Mouse (Mus musculus): ENCODE data around the gene Svopl. TPM values are rescaled to one million over a fixed set of nuclear protein-coding genes. Genes with fewer than 3 reads are reported as not detected.

The Svopl gene
- total and polyA plus RNA-seq, 3 experiments = not detected

- Histone ChIP-seq H3K36me3 (ENCODE audit: control insufficient read depth in 1 of 2, insufficient read depth in 2 of 2, low read length in 2 of 2) (no peaks in the 10 kb centered on the region), H3K27ac (ENCODE audit: control insufficient read depth, low read depth, low read length) (no peak overlapping the region), H3K79me2 (ENCODE audit: control insufficient read depth, insufficient read depth, low read length, poor library complexity) (no peaks in the 10 kb centered on the region), H3K9ac (ENCODE audit: control insufficient read depth, low read depth, low read length, poor library complexity, severe bottlenecking) (no peak overlapping the region), H3K4me1 (ENCODE audit: control insufficient read depth in 1 of 2, insufficient read depth in 2 of 2, low read length in 2 of 2) (no peaks in the 10 kb centered on the region), H3K9me3 (replicated peaks; ENCODE audit: insufficient read depth, low read length) (no peaks in the 10 kb centered on the region), H3K4me3 (ENCODE audit: control insufficient read depth in 1 of 2, insufficient read depth in 1 of 2, low read depth in 2 of 2, low read length in 2 of 2) (no peak overlapping the region), H3K27me3 (ENCODE audit: control insufficient read depth in 1 of 2, insufficient read depth in 2 of 2, low read length in 2 of 2) (no peaks in the 10 kb centered on the region)
- DNase-seq (ENCODE audit: low read depth, low spot score) = no peak
- TF ChIP-seq RCOR1 (IDR thresholded peaks at IDR 0.05; ENCODE audit: low read depth, low read length) (no peak), RAD21 (IDR thresholded peaks at IDR 0.05; ENCODE audit: low read depth, low read length) (no peak), MAX (IDR thresholded peaks at IDR 0.05; ENCODE audit: low read length) (no peak), GATA1 (IDR thresholded peaks at IDR 0.05; ENCODE audit: low read depth, low read length) (no peak), ZNF384 (IDR thresholded peaks at IDR 0.05; ENCODE audit: low read depth, low read length) (no peak), HCFC1 (IDR thresholded peaks at IDR 0.05; ENCODE audit: low read depth, low read length) (no peak), ETS1 (IDR thresholded peaks at IDR 0.05; ENCODE audit: low read depth, low read length) (no peak), ZC3H11A (IDR thresholded peaks at IDR 0.05; ENCODE audit: low read depth, low read length) (no peak), ZKSCAN1 (IDR thresholded peaks at IDR 0.05; ENCODE audit: low read depth, low read length) (no peak), BHLHE40 (IDR thresholded peaks at IDR 0.05; ENCODE audit: borderline replicate concordance, low read depth, low read length) (no peak)
These were observed 45.7 kb upstream of the Svopl start for GRCm38 (mm10) chr6:38092539-38092938.

GRCm38 (mm10) chr6:38087242-38088026, 40.6 kb upstream of the Svopl start:
- DNase-seq (ENCODE audit: low read depth, low spot score) = no peak
- no peaks in the 10 kb centered on the region for H3K36me3 ChIP-seq (ENCODE audit: control insufficient read depth in 1 of 2, insufficient read depth in 2 of 2, low read length in 2 of 2)
- no peaks in the 10 kb centered on the region for H3K79me2 ChIP-seq (ENCODE audit: control insufficient read depth, insufficient read depth, low read length, poor library complexity)
- no peaks in the 10 kb centered on the region for H3K9me3 ChIP-seq (replicated peaks; ENCODE audit: insufficient read depth, low read length)
- TF ChIP-seq SIN3A (IDR thresholded peaks at IDR 0.05; ENCODE audit: low read length) = no peak
- no peak for TF ChIP-seq ZC3H11A (IDR thresholded peaks at IDR 0.05; ENCODE audit: low read depth, low read length)
- no peak for TF ChIP-seq ZMIZ1 (IDR thresholded peaks at IDR 0.05; ENCODE audit: low read depth, low read length)
- no peak for TF ChIP-seq ETS1 (IDR thresholded peaks at IDR 0.05; ENCODE audit: low read depth, low read length)
- no peak for TF ChIP-seq MAX (IDR thresholded peaks at IDR 0.05; ENCODE audit: low read length)
- no peak for TF ChIP-seq MAFK (IDR thresholded peaks at IDR 0.05; ENCODE audit: borderline replicate concordance, low read depth, low read length)
- no peak for TF ChIP-seq POLR2AphosphoS2 (IDR thresholded peaks at IDR 0.05; ENCODE audit: low read length)
- no peak for TF ChIP-seq ZKSCAN1 (IDR thresholded peaks at IDR 0.05; ENCODE audit: low read depth, low read length)
- H3K4me1 ChIP-seq (ENCODE audit: control insufficient read depth in 1 of 2, insufficient read depth in 2 of 2, low read length in 2 of 2) = no peaks in the 10 kb centered on the region
- H3K4me3 ChIP-seq (ENCODE audit: control insufficient read depth in 1 of 2, insufficient read depth in 1 of 2, low read depth in 2 of 2, low read length in 2 of 2) = no peak overlapping the region
- no peak overlapping the region for H3K9ac ChIP-seq (ENCODE audit: control insufficient read depth, low read depth, low read length, poor library complexity, severe bottlenecking)
- H3K27ac ChIP-seq (ENCODE audit: control insufficient read depth, low read depth, low read length) = no peak overlapping the region
- no peaks in the 10 kb centered on the region for H3K27me3 ChIP-seq (ENCODE audit: control insufficient read depth in 1 of 2, insufficient read depth in 2 of 2, low read length in 2 of 2)
